Mouse (Mus musculus): Measurements from ENCODE around the gene Tldc2.

GRCm38 (mm10) chr2:157078059-157078792, 8.6 kb upstream of the Tldc2 start:
- TF ChIP-seq CTCF (IDR thresholded peaks at IDR 0.05; ENCODE audit: low read depth) (no peak), EP300 (IDR thresholded peaks at IDR 0.05; ENCODE audit: low read depth) (no peak)
